ENCODE assay signal across 9 mouse cellular contexts in genomic region chr4:156228393-156229024, GRCm38 (mm10). TPM values are rescaled to one million over a fixed set of nuclear protein-coding genes. Genes with fewer than 3 reads are reported as not detected.
A peak's percentile ranks its signal among the peaks of the same experiment; 100 is the strongest.
DNase-seq lines count a peak whose midpoint lies in the region; ATAC-seq lines count a peak whose summit lies in the region.
"Had no signal": no experiment of that assay in that cellular context is flagged by ENCODE, and none has a peak within 500 bp of the region (broad histone marks: within the 10 kb centered on the region; RNA-seq: fewer than 3 reads in every experiment).

No protein-coding gene starts in this region.

- H3K9ac ChIP-seq in midbrain, embryonic 11.5 days (ENCODE audit: low read length), result no peak overlapping the region
- no peak overlapping the region for H3K9ac ChIP-seq in midbrain, embryonic 14.5 days (replicated peaks; ENCODE audit: low read length)
- H3K9ac ChIP-seq in intestine, embryonic 15.5 days, result peak overlapping the region; percentile 13; the same call in 1 of the 2 replicates
- H3K9ac ChIP-seq: neural tube, embryonic 12.5 days had no signal

- no peak overlapping the region for H3K27ac ChIP-seq in midbrain, embryonic 11.5 days (ENCODE audit: low read depth, low read length)
- H3K27ac ChIP-seq in midbrain, embryonic 14.5 days (replicated peaks; ENCODE audit: low read depth, low read length), result no peak overlapping the region
- H3K27ac ChIP-seq in intestine, embryonic 15.5 days, result no peak overlapping the region
- H3K27ac ChIP-seq: neural tube, embryonic 12.5 days had no signal

- peak; percentile 49 for ATAC-seq in midbrain, embryonic 11.5 days (ENCODE audit: low FRiP score)
- ATAC-seq in midbrain, embryonic 14.5 days (ENCODE audit: low FRiP score, low TSS enrichment), result no peak
- peak; percentile 83 for ATAC-seq in intestine, embryonic 15.5 days

- H3K9me3 ChIP-seq in midbrain, embryonic 11.5 days (ENCODE audit: control insufficient read depth, low read length), result no peaks in the 10 kb centered on the region
- H3K9me3 ChIP-seq in midbrain, embryonic 14.5 days (ENCODE audit: control insufficient read depth, low read length), result no peaks in the 10 kb centered on the region
- H3K9me3 ChIP-seq in intestine, embryonic 15.5 days, result no peaks in the 10 kb centered on the region
- H3K9me3 ChIP-seq: neural tube, embryonic 12.5 days had no signal

- H3K4me1 ChIP-seq in midbrain, embryonic 11.5 days (ENCODE audit: control insufficient read depth, insufficient read depth, low read length), result peaks cover 1% of the 10 kb centered on the region
- H3K4me1 ChIP-seq in midbrain, embryonic 14.5 days (ENCODE audit: control insufficient read depth, insufficient read depth, low read length), result peaks cover 5% of the 10 kb centered on the region
- peaks cover 18% of the 10 kb centered on the region for H3K4me1 ChIP-seq in intestine, embryonic 15.5 days (replicated peaks)

- no peaks in the 10 kb centered on the region for H3K27me3 ChIP-seq in midbrain, embryonic 11.5 days (ENCODE audit: control insufficient read depth, insufficient read depth, low read length)
- H3K27me3 ChIP-seq in midbrain, embryonic 14.5 days (ENCODE audit: control insufficient read depth, insufficient read depth, low read length), result no peaks in the 10 kb centered on the region
- H3K27me3 ChIP-seq in intestine, embryonic 15.5 days (replicated peaks), result no peaks in the 10 kb centered on the region
- H3K27me3 ChIP-seq: neural tube, embryonic 12.5 days had no signal

- no peak for DNase-seq in midbrain, embryonic 11.5 days (ENCODE audit: low spot score, missing footprints)
- DNase-seq in midbrain, embryonic 14.5 days, result no peak
- DNase-seq in brain, adult 2 months (ENCODE audit: low read depth, low spot score), result peak; percentile 89
- DNase-seq in lung, postnatal 14 days, result peak; percentile 27
- no peak for DNase-seq in cerebellum, adult 11 months
- no peak for DNase-seq in right cerebral cortex, postnatal 14 days
- no peak for DNase-seq in right cerebral cortex, postnatal 10 days (ENCODE audit: low spot score in 2 of 2)

- H3K36me3 ChIP-seq in midbrain, embryonic 11.5 days (ENCODE audit: control insufficient read depth, insufficient read depth, low read length), result peaks cover 25% of the 10 kb centered on the region
- peaks cover 46% of the 10 kb centered on the region for H3K36me3 ChIP-seq in midbrain, embryonic 14.5 days (ENCODE audit: control insufficient read depth, insufficient read depth, low read length)
- peaks cover 31% of the 10 kb centered on the region for H3K36me3 ChIP-seq in intestine, embryonic 15.5 days

- H3K4me2 ChIP-seq in midbrain, embryonic 11.5 days, result no peak overlapping the region
- H3K4me2 ChIP-seq in midbrain, embryonic 14.5 days (ENCODE audit: low read length), result no peak overlapping the region
- peak overlapping the region; percentile 50 for H3K4me2 ChIP-seq in intestine, embryonic 15.5 days (replicated peaks)
- H3K4me2 ChIP-seq: neural tube, embryonic 12.5 days had no signal

- 24% methylated on average over 12 of the region's 12 CpGs for WGBS in midbrain, embryonic 11.5 days
- WGBS in midbrain, embryonic 14.5 days, result 28% methylated on average over 12 of the region's 12 CpGs
- 19% methylated on average over 12 of the region's 12 CpGs for WGBS in intestine, embryonic 15.5 days

- no peak overlapping the region for H3K4me3 ChIP-seq in midbrain, embryonic 11.5 days (ENCODE audit: low read depth, low read length)
- H3K4me3 ChIP-seq in midbrain, embryonic 14.5 days (replicated peaks; ENCODE audit: low read depth, low read length), result no peak overlapping the region
- H3K4me3 ChIP-seq in intestine, embryonic 15.5 days (replicated peaks), result peak overlapping the region; percentile 20; the same call in 1 of the 2 replicates
- H3K4me3 ChIP-seq: neural tube, embryonic 12.5 days had no signal

RNA-seq across cellular contexts. Expression of gene Plekhn1, which starts 6.1 kb away (rescaled TPM):
- 15.6 and 18.1 TPM in 2 replicates for polyA plus RNA-seq in midbrain, embryonic 11.5 days (2014; fragmentation: Nextera tagmentation; extraction: Ambion mirVana)
- 27.7 and 31.5 TPM in 2 replicates for polyA plus RNA-seq in midbrain, embryonic 14.5 days (2014; fragmentation: Nextera tagmentation; extraction: Ambion mirVana)
- polyA plus RNA-seq in intestine, embryonic 15.5 days (2015; fragmentation: Nextera tagmentation; extraction: Ambion mirVana), result 12.6 and 14.8 TPM in 2 replicates

RNA-seq across cellular contexts. Expression of gene Noc2l, which starts 7.3 kb away (rescaled TPM):
- 74.3 and 81.9 TPM in 2 replicates for polyA plus RNA-seq in midbrain, embryonic 11.5 days (2014; fragmentation: Nextera tagmentation; extraction: Ambion mirVana)
- polyA plus RNA-seq in midbrain, embryonic 14.5 days (2014; fragmentation: Nextera tagmentation; extraction: Ambion mirVana), result 46.6 and 54.1 TPM in 2 replicates
- polyA plus RNA-seq in intestine, embryonic 15.5 days (2015; fragmentation: Nextera tagmentation; extraction: Ambion mirVana), result 86.5 and 87.8 TPM in 2 replicates

RNA-seq across cellular contexts. Expression of gene Perm1, which starts 12.8 kb away (rescaled TPM):
- 0.81 and 1.2 TPM in 2 replicates for polyA plus RNA-seq in midbrain, embryonic 11.5 days (2014; fragmentation: Nextera tagmentation; extraction: Ambion mirVana)
- polyA plus RNA-seq in midbrain, embryonic 14.5 days (2014; fragmentation: Nextera tagmentation; extraction: Ambion mirVana), result 1.9 and 2.0 TPM in 2 replicates
- 0.40 and 0.51 TPM in 2 replicates for polyA plus RNA-seq in intestine, embryonic 15.5 days (2015; fragmentation: Nextera tagmentation; extraction: Ambion mirVana)

RNA-seq across cellular contexts. Expression of gene AW011738, which starts 25.4 kb away (rescaled TPM):
- polyA plus RNA-seq in midbrain, embryonic 11.5 days (2014; fragmentation: Nextera tagmentation; extraction: Ambion mirVana), result 2.4 TPM in 2 replicates
- polyA plus RNA-seq in midbrain, embryonic 14.5 days (2014; fragmentation: Nextera tagmentation; extraction: Ambion mirVana), result 0.84 and 0.96 TPM in 2 replicates
- polyA plus RNA-seq in intestine, embryonic 15.5 days (2015; fragmentation: Nextera tagmentation; extraction: Ambion mirVana), result 2.1 and 2.2 TPM in 2 replicates

RNA-seq across cellular contexts. Expression of gene Samd11, which starts 26.9 kb away (rescaled TPM):
- 2.6 TPM in 2 replicates for polyA plus RNA-seq in midbrain, embryonic 11.5 days (2014; fragmentation: Nextera tagmentation; extraction: Ambion mirVana)
- polyA plus RNA-seq in midbrain, embryonic 14.5 days (2014; fragmentation: Nextera tagmentation; extraction: Ambion mirVana), result 3.9 and 4.4 TPM in 2 replicates
- 0.69 and 1.00 TPM in 2 replicates for polyA plus RNA-seq in intestine, embryonic 15.5 days (2015; fragmentation: Nextera tagmentation; extraction: Ambion mirVana)

Comparison
In these comparisons a context has a peak if more than half of its experiments do, and no peak if none do; other contexts are left out.
1. DNase-seq: peak in brain, adult 2 months (single experiment) and lung, postnatal 14 days (single experiment); none in midbrain, embryonic 11.5 days (single experiment), midbrain, embryonic 14.5 days (single experiment), cerebellum, adult 11 months (single experiment), right cerebral cortex, postnatal 14 days (single experiment) and right cerebral cortex, postnatal 10 days (0 of 2).